Mouse (Mus musculus): ENCODE measurements at regions not wholly inside any gene's neighbourhood (a gene's known extent, or its start where the extent isn't known, plus 50 kb on each side); places are given as distances from the start of the nearest gene placed in this dataset.

DNA sequence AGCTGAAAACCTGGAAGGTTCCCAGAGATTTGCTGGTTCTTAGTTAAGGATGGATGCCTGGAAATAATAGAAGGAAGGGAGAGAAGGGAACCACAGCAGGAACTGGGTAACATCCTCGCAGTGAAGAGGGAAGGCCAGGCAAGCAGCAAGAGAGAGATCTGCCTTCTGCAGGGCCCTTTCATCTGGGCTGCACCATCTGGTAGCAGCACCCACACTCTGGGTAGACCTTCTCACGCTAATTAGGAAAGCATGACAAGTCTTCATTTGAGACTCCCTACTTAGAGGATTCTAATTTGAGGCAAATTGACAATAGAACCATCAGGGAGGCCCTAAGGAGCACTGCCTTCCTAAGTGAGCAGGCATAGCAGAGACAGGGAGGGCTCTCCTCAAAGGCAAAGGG is 153.3 kb downstream of the Med10 start:
- no peak for TF ChIP-seq CTCF (IDR thresholded peaks at IDR 0.05; ENCODE audit: control insufficient read depth, insufficient read depth, insufficient read length)
- TF ChIP-seq MYOG (IDR thresholded peaks at IDR 0.05; ENCODE audit: control insufficient read depth, extremely low read depth, insufficient read length) = no peak
- no peak for TF ChIP-seq FOSL1 (IDR thresholded peaks at IDR 0.05; ENCODE audit: insufficient read depth, low read length, poor library complexity, severe bottlenecking)
